Mouse (Mus musculus) embryonic facial prominence, embryonic 14.5 days (tissue): ENCODE measurements around the gene Cmip. TPM values are rescaled to one million over a fixed set of nuclear protein-coding genes. Genes with fewer than 3 reads are reported as not detected.

Experiments
- ATAC-seq: fragments of 200-750 bp; cut with Nextera tagmentation; 2 replicates; pipeline ENCODE4 v1.8.0; 2017; ENCODE audit warnings: low read depth, moderate number of reproducible peaks, moderate TSS enrichment
- DNase-seq: peaks from one replicate; pipeline ENCODE4 v3.0.0-alpha.2; 2015; ENCODE audit warnings: low spot score
- H3K27ac ChIP-seq: fragments of 300-500 bp; sonication (generic); replicated peaks from 2 replicates; pipeline ENCODE4 v1.5.1; 2014; ENCODE audit warnings: low read depth, mild to moderate bottlenecking, low read length, moderate library complexity
- H3K27me3 ChIP-seq: fragments of 300-500 bp; sonication (generic); replicated peaks from 2 replicates; pipeline ENCODE4 v1.6.1; 2014; ENCODE audit warnings: low read length; ENCODE audit not compliant: control insufficient read depth, insufficient read depth
- H3K36me3 ChIP-seq: fragments of 300-500 bp; sonication (generic); 2 replicates; pipeline ENCODE4 v1.6.1; 2014; ENCODE audit warnings: low read length, mixed read lengths; ENCODE audit not compliant: control insufficient read depth, insufficient read depth
- H3K4me1 ChIP-seq: fragments of 300-500 bp; sonication (generic); 2 replicates; pipeline ENCODE4 v1.6.1; 2014; ENCODE audit warnings: antibody characterized with exemption, low read length; ENCODE audit not compliant: control insufficient read depth, insufficient read depth
- H3K4me2 ChIP-seq: fragments of 300-500 bp; sonication (generic); 2 replicates; pipeline ENCODE4 v1.6.1; 2014; ENCODE audit warnings: low read depth, mild to moderate bottlenecking, low read length, moderate library complexity, mixed read lengths
- H3K4me3 ChIP-seq: fragments of 300-500 bp; sonication (generic); 2 replicates; pipeline ENCODE4 v1.5.1; 2014; ENCODE audit warnings: low read depth, mild to moderate bottlenecking, low read length
- H3K9ac ChIP-seq: fragments of 300-500 bp; sonication (generic); 2 replicates; pipeline ENCODE4 v1.6.1; 2014; ENCODE audit warnings: low read depth, mild to moderate bottlenecking, low read length, moderate library complexity, mixed read lengths
- H3K9me3 ChIP-seq: fragments of 300-500 bp; sonication (generic); 2 replicates; pipeline ENCODE4 v1.6.1; 2016; ENCODE audit warnings: low read length; ENCODE audit not compliant: control insufficient read depth
- WGBS: fragments of 180-500 bp; shearing (Covaris S2); extraction: QIAGEN DNeasy Blood & Tissue Kit; methylation state at CpG from one replicate; pipeline ENCODE4 v1.1.7; 2014; 5-methylcytosine and 5-hydroxymethylcytosine counted together
- polyA plus RNA-seq: library from polyadenylated mRNA; unstranded; fragments of >200 nt; fragmentation: Nextera tagmentation; extraction: Ambion mirVana; gene quantifications from 2 replicates; pipeline ENCODE4 v1.2.1, GENCODE M21; 2014

Gene Cmip
- polyA plus RNA-seq, 1 experiment from 2014 or later = 27.7 TPM

DNA sequence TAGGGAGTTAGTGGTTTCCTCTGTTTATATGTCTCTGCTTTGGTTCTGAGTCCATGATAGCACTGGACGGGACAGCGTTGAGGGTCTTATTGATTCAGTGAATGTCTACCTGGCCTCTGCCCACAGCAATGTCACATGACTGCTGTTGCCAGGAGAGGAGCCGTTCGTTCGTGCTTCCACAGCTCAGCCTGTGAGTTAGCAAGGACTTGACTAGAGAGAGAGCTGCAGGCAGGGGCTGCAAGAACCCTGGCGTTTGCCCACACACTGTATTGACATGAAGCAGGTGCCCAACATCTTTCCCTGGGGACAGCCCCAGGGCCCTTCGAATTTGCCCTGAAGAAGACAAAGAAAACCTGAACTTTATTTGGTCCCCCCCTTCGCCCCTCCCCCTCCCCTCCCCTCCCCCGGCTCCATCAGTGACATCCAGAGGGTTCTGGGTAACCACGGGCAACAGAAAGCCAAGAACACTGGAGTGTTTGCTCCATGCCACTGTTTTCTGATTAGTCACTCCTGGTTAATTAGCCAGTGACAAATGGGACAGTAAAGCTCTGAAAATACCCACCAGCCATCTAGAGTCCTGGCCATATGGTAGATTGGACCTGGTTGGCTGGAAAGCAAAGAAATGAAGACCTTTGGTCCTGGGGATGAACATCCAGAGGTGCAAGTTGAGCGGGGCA is 92.0 kb downstream of the Cmip start:
- H3K9me3 ChIP-seq = no peaks in the 10 kb centered on the region
- no peak for DNase-seq
- no peak overlapping the region for H3K9ac ChIP-seq
- H3K27ac ChIP-seq = no peak overlapping the region
- no peaks in the 10 kb centered on the region for H3K36me3 ChIP-seq
- no peak for ATAC-seq
- WGBS = 81% methylated on average over 11 of the region's 11 CpGs
- H3K4me3 ChIP-seq = no peak overlapping the region
- peaks cover 3% of the 10 kb centered on the region; the same call in 1 of the 2 replicates for H3K4me1 ChIP-seq
- no peaks in the 10 kb centered on the region for H3K27me3 ChIP-seq
- H3K4me2 ChIP-seq = no peak overlapping the region

DNA sequence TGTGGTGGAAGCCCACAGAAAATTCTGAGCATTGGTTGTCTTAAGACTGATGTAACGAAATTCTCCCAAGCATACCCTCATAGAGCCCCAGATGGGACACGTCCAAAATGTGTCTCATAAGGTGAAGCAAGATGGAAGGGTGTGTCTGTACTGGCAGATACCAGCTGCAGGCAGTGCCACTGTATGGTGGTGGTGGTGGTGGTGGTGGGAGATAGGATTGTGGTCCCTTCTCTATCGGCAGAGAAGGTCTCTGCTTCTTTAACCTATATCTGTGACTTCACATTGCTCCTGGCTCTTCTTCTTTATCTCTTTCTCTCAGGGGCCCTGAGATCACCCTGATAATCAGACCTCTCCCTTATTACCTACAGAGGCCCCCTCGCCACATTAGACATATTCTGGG is 92.7 kb downstream of the Cmip start:
- no peaks in the 10 kb centered on the region for H3K36me3 ChIP-seq
- no peak overlapping the region for H3K4me2 ChIP-seq
- no peak for DNase-seq
- H3K27me3 ChIP-seq = no peaks in the 10 kb centered on the region
- H3K27ac ChIP-seq = no peak overlapping the region
- 89% methylated on average over 4 of the region's 4 CpGs for WGBS
- no peak overlapping the region for H3K9ac ChIP-seq
- no peak for ATAC-seq
- H3K4me3 ChIP-seq = no peak overlapping the region
- peaks cover 3% of the 10 kb centered on the region; the same call in 1 of the 2 replicates for H3K4me1 ChIP-seq
- no peaks in the 10 kb centered on the region for H3K9me3 ChIP-seq

DNA sequence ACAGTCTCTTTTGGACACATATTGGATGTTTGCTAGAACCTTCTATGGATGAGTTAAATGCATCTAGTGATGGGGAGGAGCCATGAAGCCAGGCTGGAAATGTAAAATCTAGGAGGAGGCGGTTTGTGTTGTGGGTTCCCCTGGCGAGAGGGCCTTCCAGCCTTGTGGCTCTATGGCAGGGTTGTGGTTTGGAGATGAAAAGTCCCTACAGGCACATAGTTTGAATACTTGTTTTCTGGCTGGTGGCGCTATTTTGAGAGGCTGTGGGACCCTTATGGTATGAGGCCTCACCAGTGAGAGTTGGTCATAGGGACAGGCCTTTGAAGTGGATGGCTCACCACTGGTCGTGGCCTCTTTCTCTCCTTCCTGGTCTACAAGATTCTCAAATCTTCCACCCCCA is 95.2 kb downstream of the Cmip start:
- Histone ChIP-seq H3K27ac (no peak overlapping the region), H3K36me3 (no peaks in the 10 kb centered on the region), H3K9me3 (no peaks in the 10 kb centered on the region), H3K4me3 (no peak overlapping the region), H3K4me1 (no peaks in the 10 kb centered on the region), H3K9ac (no peak overlapping the region), H3K27me3 (no peaks in the 10 kb centered on the region), H3K4me2 (no peak overlapping the region)
- WGBS = 70% methylated on average over 4 of the region's 4 CpGs
- ATAC-seq (no peak), DNase-seq (no peak)

DNA sequence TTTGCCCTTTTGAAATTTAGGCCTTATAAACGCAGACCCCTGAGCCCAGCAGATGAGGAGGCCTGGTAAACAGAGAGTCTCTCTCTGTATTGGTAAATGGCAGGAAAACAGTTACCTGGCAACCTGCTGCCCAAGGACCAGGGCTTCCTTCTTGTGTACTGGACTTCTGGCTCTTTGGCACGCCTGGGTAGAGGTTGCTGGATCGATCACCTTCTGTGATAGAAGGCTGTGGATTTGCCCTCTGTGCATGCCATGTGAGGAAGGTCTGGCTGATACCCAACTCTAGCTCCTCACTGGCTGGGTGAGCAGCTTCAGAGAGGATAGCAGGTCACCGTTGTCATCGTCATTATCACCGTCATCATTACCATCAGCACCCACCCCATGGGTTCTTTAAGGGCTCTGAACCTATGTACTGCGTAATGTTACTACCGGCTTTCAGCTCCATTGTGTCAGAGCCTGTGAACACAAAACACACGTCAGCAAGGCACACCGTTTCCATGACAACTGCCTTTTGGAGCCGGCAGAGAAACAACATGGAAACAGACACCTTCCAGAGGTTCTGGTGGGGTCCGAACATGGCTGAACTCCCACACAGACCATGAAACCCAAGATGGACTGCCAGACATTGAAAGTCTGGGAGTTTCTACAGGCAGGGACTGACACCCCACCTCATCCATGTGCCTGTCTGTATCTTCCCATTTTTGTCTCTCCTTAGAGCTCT is 98.4 kb downstream of the Cmip start:
- DNase-seq (no peak), ATAC-seq (no peak)
- Histone ChIP-seq H3K36me3 (no peaks in the 10 kb centered on the region), H3K4me2 (no peak overlapping the region), H3K9ac (no peak overlapping the region), H3K9me3 (no peaks in the 10 kb centered on the region), H3K4me3 (no peak overlapping the region), H3K4me1 (no peaks in the 10 kb centered on the region), H3K27ac (no peak overlapping the region), H3K27me3 (no peaks in the 10 kb centered on the region)
- WGBS = 81% methylated on average over 12 of the region's 12 CpGs

DNA sequence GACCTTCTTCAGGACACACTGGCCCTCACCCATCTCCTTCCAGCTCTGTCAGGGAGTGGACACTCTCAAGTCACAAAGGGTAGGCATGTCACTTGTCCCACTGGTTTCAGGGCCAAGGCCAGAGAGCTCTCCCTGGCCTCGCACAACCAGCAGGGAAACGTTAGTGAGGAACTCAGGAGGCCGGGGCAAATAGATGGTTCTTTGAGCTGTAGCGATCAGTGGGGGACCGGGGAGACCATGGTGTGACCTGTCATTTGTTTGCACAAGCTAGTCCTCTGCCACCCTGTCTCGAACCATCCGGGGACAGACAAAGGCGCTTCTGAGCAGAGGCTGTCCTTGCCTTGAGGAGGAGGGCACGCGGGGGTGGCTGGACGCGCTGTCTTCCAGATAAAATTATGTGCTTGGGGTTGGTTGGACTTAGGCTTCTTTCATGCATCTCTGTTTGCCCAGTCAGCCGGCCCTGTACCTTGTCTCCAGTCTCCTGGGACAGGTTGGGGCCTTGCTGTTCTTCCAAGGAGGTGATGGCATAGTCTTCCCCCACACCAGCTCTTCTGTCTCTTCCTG is 99.3 kb downstream of the Cmip start:
- H3K4me3 ChIP-seq = no peak overlapping the region
- no peaks in the 10 kb centered on the region for H3K27me3 ChIP-seq
- ATAC-seq = no peak

DNA sequence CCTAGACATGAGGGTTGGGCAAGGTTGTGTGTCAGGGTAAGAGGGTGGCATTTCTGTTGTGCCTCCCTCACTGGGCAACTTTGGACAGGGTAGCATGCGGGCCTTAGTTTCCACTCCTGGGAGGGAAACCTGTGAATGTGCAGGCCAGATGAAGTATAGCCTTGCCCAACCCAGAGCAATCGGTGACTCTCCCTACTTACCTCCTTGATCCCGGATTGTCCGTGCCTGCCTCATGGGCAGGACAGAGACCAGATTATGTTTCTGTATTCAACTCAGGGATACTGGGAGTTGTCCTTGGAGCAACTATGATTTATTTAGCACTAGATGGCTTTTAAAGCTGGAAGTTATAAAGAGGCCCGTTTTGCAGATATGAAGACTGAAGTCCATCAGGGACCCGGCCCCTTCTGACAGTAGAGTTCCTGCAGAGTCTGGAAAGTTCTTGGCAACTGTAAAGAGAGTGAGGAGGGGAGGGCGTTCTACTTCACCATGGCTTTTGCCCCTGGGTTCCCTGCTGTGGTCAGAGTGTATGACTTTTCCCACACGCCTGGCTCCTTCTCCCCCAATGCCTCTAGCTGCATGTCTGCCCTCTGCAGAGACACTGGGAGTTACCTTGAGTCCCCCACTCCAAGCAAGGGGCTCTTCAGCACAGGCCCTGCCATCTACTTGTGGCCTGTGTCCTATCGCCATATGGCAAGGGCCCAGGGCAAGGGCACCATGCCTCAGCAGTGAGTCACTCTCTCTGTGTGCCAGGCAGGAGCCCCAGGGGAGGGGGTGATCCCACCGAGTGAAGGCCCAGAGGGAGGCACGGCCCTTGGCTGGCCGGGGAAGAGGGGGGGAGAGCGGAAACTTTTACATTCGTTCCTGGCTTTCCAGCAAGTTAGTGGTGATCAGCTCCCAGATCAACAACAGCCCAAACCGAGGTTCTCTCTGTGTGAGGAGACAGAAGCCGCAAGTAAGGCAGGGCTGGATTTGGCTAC is 100.9 kb downstream of the Cmip start:
- no peak overlapping the region for H3K4me3 ChIP-seq
- no peak overlapping the region for H3K27ac ChIP-seq
- DNase-seq (no peak), ATAC-seq (no peak)
- H3K36me3 ChIP-seq = no peaks in the 10 kb centered on the region
- no peak overlapping the region for H3K4me2 ChIP-seq
- H3K9me3 ChIP-seq = no peaks in the 10 kb centered on the region
- 87% methylated on average over 16 of the region's 16 CpGs for WGBS
- H3K9ac ChIP-seq = no peak overlapping the region
- no peaks in the 10 kb centered on the region for H3K4me1 ChIP-seq
- H3K27me3 ChIP-seq = no peaks in the 10 kb centered on the region

More for the DNA sequence above, 99.3 kb downstream of the Cmip start:
- WGBS = 92% methylated on average over 13 of the region's 13 CpGs
- DNase-seq = no peak
- H3K27ac ChIP-seq = no peak overlapping the region
- no peaks in the 10 kb centered on the region for H3K4me1 ChIP-seq
- no peaks in the 10 kb centered on the region for H3K9me3 ChIP-seq
- no peak overlapping the region for H3K9ac ChIP-seq
- H3K4me2 ChIP-seq = no peak overlapping the region
- no peaks in the 10 kb centered on the region for H3K36me3 ChIP-seq

DNA sequence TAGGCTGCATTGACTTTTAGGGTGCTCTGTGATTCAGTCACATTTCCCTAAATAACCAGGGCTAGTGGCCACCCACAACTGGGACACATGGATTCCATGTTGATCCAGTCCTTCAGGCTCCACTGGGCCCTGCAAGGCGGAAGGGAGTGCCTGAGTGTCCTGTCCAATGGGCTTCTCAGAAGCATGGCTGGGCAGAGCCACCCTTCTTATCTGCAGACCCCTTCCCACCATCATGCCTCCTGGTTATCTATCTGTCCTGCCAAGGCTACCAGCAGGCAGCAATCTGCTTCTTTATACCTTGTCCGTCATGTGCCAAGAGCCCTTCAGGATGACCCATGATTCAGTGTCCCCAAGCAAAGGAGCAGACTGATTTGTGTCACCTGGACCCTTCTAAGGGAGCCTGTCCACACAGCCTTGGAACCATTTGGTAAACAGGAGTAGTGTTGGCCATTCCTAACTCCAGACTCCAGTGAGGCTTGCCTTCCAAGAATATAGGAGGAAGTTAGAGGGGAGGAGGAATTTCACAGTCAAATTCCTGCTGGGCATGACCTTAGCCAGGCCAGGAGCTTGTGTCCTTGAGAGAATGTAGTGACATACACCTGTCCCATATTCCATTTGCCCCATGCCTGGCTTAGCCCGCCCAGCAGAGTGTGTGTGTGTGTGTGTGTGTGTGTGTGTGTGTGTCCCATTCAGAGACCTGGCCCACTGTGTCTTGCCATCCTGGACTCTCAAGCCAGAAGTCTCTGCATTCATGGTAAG is 103.5 kb downstream of the Cmip start:
- no peak overlapping the region for H3K9ac ChIP-seq
- H3K36me3 ChIP-seq = no peaks in the 10 kb centered on the region
- no peak overlapping the region for H3K4me2 ChIP-seq
- DNase-seq = no peak
- no peaks in the 10 kb centered on the region for H3K27me3 ChIP-seq
- H3K4me1 ChIP-seq = no peaks in the 10 kb centered on the region
- WGBS = 88% methylated on average over 3 of the region's 3 CpGs
- H3K9me3 ChIP-seq = no peaks in the 10 kb centered on the region
- H3K4me3 ChIP-seq = no peak overlapping the region
- no peak for ATAC-seq
- H3K27ac ChIP-seq = no peak overlapping the region
